Mouse (Mus musculus) kidney, adult 11 months (tissue): ENCODE data around the gene Phactr1.
"Not testable (repeated sequence)": the region's sequence is repeated elsewhere in the genome, so short reads cannot be mapped to it uniquely, and the experiment has no call there.

Experiments used
- DNase-seq: peaks from one replicate; pipeline ENCODE4 v3.0.0; 2022

Phactr1 gene

GRCm38 (mm10) chr13:42932046-42932445 is 251.6 kb downstream of the Phactr1 start:
- DNase-seq = no peak

GRCm38 (mm10) chr13:42934538-42935126 is 254.2 kb downstream of the Phactr1 start:
- no peak for DNase-seq

- no peak for DNase-seq
These were observed 257.4 kb downstream of the Phactr1 start for GRCm38 (mm10) chr13:42937871-42938270.

- no peak for DNase-seq
These were observed 257.9 kb downstream of the Phactr1 start for GRCm38 (mm10) chr13:42938346-42938745.

GRCm38 (mm10) chr13:42940271-42940670 is 259.8 kb downstream of the Phactr1 start:
- DNase-seq = no peak

- DNase-seq = no peak
These were observed 263.7 kb downstream of the Phactr1 start for GRCm38 (mm10) chr13:42944106-42944505.

- DNase-seq = not testable (repeated sequence)
These were observed 264.8 kb downstream of the Phactr1 start for GRCm38 (mm10) chr13:42945201-42945600.

- DNase-seq = no peak
These were observed 268.4 kb downstream of the Phactr1 start for GRCm38 (mm10) chr13:42948717-42949265.

- DNase-seq = no peak
These were observed 268.9 kb downstream of the Phactr1 start for GRCm38 (mm10) chr13:42949336-42949735.

GRCm38 (mm10) chr13:42950056-42950455 is 269.6 kb downstream of the Phactr1 start:
- DNase-seq = no peak

- no peak for DNase-seq
These were observed 271.8 kb downstream of the Phactr1 start for GRCm38 (mm10) chr13:42952037-42952721.

GRCm38 (mm10) chr13:42953071-42953470 is 272.6 kb downstream of the Phactr1 start:
- DNase-seq = no peak

- no peak for DNase-seq
These were observed 273.7 kb downstream of the Phactr1 start for GRCm38 (mm10) chr13:42954116-42954515.

- no peak for DNase-seq
These were observed 275.9 kb downstream of the Phactr1 start for GRCm38 (mm10) chr13:42956327-42956726.

- no peak for DNase-seq
These were observed 277.4 kb downstream of the Phactr1 start for GRCm38 (mm10) chr13:42957856-42958255.

- DNase-seq = no peak
These were observed 278.4 kb downstream of the Phactr1 start for GRCm38 (mm10) chr13:42958867-42959266.

GRCm38 (mm10) chr13:42961561-42961960 is 281.1 kb downstream of the Phactr1 start:
- DNase-seq = no peak

- no peak for DNase-seq
These were observed 288.1 kb downstream of the Phactr1 start for GRCm38 (mm10) chr13:42968537-42968936.

GRCm38 (mm10) chr13:42973561-42973960 is 293.1 kb downstream of the Phactr1 start:
- DNase-seq = no peak

GRCm38 (mm10) chr13:42973961-42974360 is 293.5 kb downstream of the Phactr1 start:
- no peak for DNase-seq

GRCm38 (mm10) chr13:42974506-42974905 is 294.1 kb downstream of the Phactr1 start:
- DNase-seq = no peak

- no peak for DNase-seq
These were observed 295.7 kb downstream of the Phactr1 start for GRCm38 (mm10) chr13:42976144-42976543.

GRCm38 (mm10) chr13:42976967-42977366 is 296.5 kb downstream of the Phactr1 start:
- no peak for DNase-seq

GRCm38 (mm10) chr13:42980581-42980980 is 300.2 kb downstream of the Phactr1 start:
- no peak for DNase-seq
